Mouse (Mus musculus): ENCODE measurements around the gene Rft1. TPM values are rescaled to one million over a fixed set of nuclear protein-coding genes. Genes with fewer than 3 reads are reported as not detected.

The Rft1 gene
- total RNA-seq, 2 experiments from 2014 or later = 12.6 to 12.9 TPM

DNA sequence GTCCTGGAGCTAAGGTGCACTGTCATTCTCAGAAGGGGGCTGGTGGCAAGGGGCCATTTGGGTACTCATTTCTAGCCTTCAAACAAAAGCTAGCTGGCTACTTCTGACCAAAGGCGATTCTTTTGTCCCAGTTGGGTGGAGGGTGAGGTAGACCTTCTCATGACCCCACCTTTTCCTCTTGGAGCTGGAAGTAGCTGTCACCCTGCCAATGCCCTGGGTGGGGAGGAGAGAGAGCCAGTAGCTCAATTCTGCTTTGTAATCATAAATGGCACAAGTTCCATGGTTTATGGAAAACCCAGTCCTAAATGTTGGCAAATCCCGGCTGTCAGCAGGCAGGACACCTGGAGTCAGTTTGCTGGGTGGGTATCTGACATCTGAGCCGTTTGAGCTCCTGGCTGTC lies 11.9 kb downstream of the Rft1 start:
- intact Hi-C loops (cut with DNase I) = no loop called here
- DNase-seq (ENCODE audit: low spot score in 2 of 2) = no peak

DNA sequence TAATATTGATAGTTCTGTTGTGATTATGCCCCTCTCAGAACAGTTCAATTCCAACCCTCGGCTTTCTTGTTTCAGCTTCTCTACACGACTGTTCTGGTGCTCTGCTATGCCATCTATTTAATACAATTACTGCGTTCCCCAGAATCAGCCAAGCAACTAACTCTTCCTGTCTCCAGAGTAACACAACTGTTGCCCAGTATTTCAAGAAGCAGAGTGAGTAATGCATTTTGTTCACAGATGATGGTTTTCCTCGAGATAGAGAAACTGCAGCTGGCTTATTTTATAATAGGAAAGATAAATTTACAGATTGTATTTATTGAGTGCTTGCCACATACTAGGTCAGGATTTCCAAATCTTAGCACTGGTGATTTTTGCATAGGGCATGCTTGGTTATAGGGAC lies 12.4 kb downstream of the Rft1 start:
- DNase-seq (ENCODE audit: low spot score in 2 of 2) = no peak
- intact Hi-C loops (cut with DNase I) = no loop called here

- intact Hi-C loops (cut with DNase I) = no loop called here
- no peak for DNase-seq (ENCODE audit: low spot score in 2 of 2)
Observed at GRCm38 (mm10) chr14:30670161-30670560, 16.0 kb downstream of the Rft1 start.

- DNase-seq (ENCODE audit: low spot score in 2 of 2) = peak; percentile 27 to 43
Observed at GRCm38 (mm10) chr14:30671095-30671985, 17.2 kb downstream of the Rft1 start.

DNA sequence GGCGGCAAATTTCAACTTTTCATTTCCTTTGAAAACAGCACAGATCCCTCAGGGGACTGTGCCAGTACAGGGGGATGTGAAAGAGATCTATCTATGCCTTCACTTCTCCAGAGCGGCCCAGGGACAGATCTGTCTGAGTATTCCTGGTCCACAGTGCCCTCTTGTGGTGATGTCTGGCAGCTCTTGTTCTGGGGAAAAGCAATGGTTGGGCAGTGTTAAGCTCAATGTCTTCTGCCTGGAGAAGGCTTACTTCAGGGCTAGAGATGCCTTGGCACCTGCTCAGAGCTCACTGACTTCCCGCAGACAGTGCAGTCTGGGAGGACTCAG lies 17.8 kb downstream of the Rft1 start:
- intact Hi-C loops (cut with DNase I) = loop anchor here (2.0 kb wide), 1 partner anchor 81 kb away; no protein-coding TSS in a partner anchor
- peak; percentile 83 to 89 for DNase-seq (ENCODE audit: low spot score in 2 of 2)

More at GRCm38 (mm10) chr14:30671095-30671985, 17.2 kb downstream of the Rft1 start:
- intact Hi-C loops (cut with DNase I) = no loop called here

DNA sequence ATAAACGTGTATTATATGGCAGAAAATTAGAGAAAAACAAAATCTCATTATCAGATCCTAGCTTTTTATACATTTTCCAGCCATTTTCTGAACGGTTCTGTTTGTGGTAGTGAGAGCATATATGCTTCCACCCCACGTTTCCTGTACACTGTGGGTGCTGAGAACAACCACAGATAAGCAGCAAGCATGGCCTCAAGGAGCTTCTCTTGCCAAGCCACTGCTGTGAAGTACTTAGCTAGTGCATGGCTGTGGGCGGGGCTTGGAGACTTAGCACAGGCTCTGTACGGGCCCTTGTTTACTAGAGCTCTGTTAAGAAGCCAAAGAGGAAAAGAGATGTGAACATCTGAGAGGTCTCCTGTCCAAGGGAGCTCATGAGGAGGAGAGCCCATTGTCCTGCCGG lies 20.8 kb downstream of the Rft1 start:
- DNase-seq (ENCODE audit: low spot score in 2 of 2) = no peak
- intact Hi-C loops (cut with DNase I) = no loop called here

GRCm38 (mm10) chr14:30682131-30682530 lies 28.0 kb downstream of the Rft1 start:
- no peak for DNase-seq (ENCODE audit: low spot score in 2 of 2)
- intact Hi-C loops (cut with DNase I) = no loop called here

DNA sequence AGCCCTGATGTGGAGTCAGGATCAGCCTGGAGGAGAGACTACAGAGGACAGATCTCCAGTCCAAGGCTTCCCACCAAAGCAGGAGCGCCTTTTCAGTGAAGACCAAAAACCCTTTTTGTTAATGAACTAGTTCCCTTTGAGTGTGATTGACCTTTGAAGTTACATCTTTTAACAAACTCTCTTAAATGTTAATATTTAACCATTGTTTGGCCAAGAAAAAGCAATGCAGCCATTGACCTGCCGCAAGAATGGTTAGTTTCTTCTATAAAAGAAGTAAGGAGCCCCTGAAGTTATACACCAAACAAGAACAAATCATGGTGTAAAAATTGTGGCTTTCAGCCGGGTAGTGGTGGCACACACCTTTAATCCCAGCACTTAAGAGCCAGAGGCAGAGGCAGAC lies 36.5 kb downstream of the Rft1 start:
- DNase-seq (ENCODE audit: low spot score in 2 of 2) = no peak
- intact Hi-C loops (cut with DNase I) = loop anchor here (10.0 kb wide), 1 partner anchor 174 kb away; no protein-coding TSS in a partner anchor

DNA sequence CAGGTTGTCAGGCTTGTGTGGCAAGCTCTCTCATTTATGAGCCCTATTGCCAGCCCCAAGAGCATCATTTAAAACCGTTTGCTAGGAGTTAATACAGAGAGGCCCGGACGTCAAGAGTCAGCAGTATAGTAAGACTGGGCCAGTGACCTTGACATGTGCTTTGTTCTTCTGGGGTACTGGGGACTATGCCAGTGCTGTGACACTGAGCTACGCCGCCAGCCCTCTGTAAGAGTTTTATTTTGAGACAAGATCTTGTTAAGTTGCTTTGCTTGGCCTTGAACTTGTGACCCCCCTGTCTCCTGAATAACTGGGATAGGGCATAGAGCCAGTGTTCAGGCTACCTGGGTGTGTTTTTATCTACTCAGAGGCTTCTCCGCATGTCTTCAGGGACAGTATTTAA lies 38.3 kb downstream of the Rft1 start:
- intact Hi-C loops (cut with DNase I) = loop anchor here (10.0 kb wide), 1 partner anchor 172 kb away; no protein-coding TSS in a partner anchor
- no peak for DNase-seq (ENCODE audit: low spot score in 2 of 2)

- intact Hi-C loops (cut with DNase I) = loop anchor here (10.0 kb wide), 1 partner anchor 170 kb away; no protein-coding TSS in a partner anchor
- no peak for DNase-seq (ENCODE audit: low spot score in 2 of 2)
Observed at GRCm38 (mm10) chr14:30694786-30695185, 40.6 kb downstream of the Rft1 start.

- intact Hi-C loops (cut with DNase I) = loop anchor here (10.0 kb wide), 1 partner anchor 169 kb away; no protein-coding TSS in a partner anchor
- peak; percentile 64 to 69 for DNase-seq (ENCODE audit: low spot score in 2 of 2)
Observed at GRCm38 (mm10) chr14:30695609-30696008, 41.4 kb downstream of the Rft1 start.

DNA sequence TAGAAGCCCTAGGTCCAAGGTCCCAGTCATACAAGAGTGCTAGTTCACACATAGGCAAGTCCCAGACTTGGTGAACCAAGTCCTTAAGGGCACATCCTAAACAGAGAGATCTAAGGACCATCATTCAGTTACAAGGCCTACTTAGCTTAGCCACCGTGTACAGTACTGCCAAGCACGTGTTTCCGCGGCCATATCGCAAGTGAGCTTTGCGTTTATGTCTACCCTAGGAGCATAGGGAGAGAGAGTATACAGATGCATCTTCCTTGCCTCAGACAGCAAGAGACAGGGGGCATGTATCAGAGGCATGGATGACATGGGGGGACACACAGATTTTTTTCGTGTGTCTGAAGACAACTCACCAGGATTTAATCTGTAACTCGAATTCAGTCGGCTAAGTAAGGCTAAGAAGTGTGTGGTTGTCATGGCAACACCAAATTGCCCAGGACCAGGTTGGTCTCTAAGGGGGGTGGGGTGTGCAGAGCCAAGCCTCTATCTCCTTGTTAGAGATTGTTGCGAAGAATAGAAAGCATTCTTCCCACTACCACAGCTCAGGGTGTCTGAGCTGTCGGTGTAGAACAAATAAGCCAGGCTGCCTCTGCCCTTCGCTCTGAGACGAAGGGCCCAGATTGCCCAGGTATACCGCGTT lies 43.4 kb downstream of the Rft1 start:
- DNase-seq (ENCODE audit: low spot score in 2 of 2) = no peak
- intact Hi-C loops (cut with DNase I) = loop anchor here (10.0 kb wide), 1 partner anchor 167 kb away; no protein-coding TSS in a partner anchor

DNA sequence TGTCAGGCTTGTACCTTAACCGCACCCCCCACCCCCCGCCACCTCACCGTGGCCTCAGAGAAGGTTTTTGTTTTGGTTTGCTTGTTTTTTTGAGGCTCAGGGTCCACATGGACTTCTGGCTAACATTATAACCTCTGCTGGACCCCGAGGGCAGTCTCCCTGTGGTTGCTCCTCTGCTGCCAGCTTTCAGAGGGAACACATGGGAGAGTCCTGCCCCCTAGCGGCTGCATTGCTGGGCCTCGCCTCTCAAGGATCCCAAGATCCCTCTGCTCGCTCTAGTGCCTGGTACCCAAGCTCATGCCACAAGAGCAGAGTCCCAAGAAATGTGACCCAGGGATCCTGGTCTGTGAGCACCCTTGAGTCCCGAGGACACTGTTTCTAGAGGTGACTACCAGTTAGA lies 45.5 kb downstream of the Rft1 start:
- no peak for DNase-seq (ENCODE audit: low spot score in 2 of 2)
- intact Hi-C loops (cut with DNase I) = loop anchor here (10.0 kb wide), 1 partner anchor 165 kb away; no protein-coding TSS in a partner anchor

GRCm38 (mm10) chr14:30702512-30702911 lies 48.4 kb downstream of the Rft1 start:
- no peak for DNase-seq (ENCODE audit: low spot score in 2 of 2)
- intact Hi-C loops (cut with DNase I) = no loop called here

GRCm38 (mm10) chr14:30703079-30703478 lies 48.9 kb downstream of the Rft1 start:
- intact Hi-C loops (cut with DNase I) = no loop called here

GRCm38 (mm10) chr14:30704098-30704855 lies 50.1 kb downstream of the Rft1 start:
- DNase-seq (ENCODE audit: low spot score in 2 of 2) = no peak
- intact Hi-C loops (cut with DNase I) = no loop called here

More at GRCm38 (mm10) chr14:30703079-30703478, 48.9 kb downstream of the Rft1 start:
- no peak for DNase-seq (ENCODE audit: low spot score in 2 of 2)

GRCm38 (mm10) chr14:30711892-30712291 lies 57.7 kb downstream of the Rft1 start:
- intact Hi-C loops (cut with DNase I) = no loop called here
- no peak for DNase-seq (ENCODE audit: low spot score in 2 of 2)

- no peak for DNase-seq (ENCODE audit: low spot score in 2 of 2)
- intact Hi-C loops (cut with DNase I) = no loop called here
Observed at GRCm38 (mm10) chr14:30713769-30714168, 59.6 kb downstream of the Rft1 start.

DNA sequence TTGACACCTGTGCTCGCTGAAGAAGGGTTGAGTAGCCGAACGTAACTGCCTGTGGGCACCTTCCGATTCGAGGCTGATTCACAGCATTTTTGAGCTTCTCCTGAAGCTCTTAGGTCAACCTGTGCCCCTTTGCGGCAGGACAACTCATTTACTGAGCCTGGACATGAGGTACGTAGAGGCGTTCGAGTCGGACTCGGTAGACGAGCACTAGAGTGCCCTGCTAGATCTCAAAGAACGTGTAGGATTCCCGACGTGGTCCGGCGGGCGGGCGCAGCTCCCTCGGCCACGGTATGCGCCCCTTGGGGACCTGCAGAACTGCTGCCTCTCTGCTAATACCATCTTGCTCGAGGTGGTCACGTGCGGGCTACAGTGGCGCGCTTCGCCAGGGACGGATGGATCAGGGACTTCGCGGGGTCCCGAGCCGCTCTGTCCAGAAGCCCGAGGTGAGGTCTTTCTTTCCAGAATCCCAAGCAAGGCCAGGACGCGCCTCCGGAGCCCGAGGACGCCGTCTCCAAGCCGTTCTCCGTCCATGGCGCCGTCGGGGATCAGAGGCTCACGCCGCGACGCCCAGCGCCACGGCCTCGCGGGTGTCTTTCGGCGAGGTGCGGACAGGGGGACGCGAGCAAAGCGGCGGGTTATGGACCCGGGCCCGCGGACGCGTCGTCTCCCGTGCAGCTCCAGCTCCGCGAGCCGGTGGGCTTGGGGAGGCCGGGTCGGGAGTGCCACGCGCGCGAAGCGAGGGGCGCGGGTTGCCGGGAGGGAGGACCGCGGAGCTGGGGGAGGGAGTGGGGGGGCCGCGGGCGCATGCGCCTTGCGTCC lies 60.8 kb downstream of the Rft1 start, which contains the start of gene Sfmbt1:
Gene Sfmbt1, plus strand, starts transcription at position 51 of the 819 bp plus-strand sequence.
- DNase-seq (ENCODE audit: low spot score in 2 of 2) = no peak
- intact Hi-C loops (cut with DNase I) = no loop called here

All from left cerebral cortex, postnatal 36 days (tissue).